Comparison of ENCODE assay signal across 10 mouse cellular contexts in the genomic region with DNA sequence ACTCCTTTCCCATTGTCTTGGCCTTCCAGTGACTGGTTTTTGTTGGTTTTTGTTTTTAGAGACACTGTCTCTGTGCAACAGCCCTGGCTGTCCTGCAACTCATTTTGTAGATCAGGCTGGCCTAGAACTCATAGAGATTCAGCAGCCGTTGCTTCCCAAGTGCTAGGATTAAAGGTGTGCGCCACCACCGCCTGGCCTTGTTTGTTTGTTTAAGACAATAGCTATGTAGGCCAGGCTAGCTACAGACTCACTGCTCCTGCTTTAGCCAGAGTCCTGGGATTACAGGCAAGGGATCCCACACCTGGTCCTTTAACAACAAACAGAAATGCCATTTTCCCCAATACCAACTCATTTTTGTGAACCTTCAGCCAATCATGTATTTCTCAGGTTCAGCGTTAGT. TPM values are rescaled to one million over a fixed set of nuclear protein-coding genes. Genes with fewer than 3 reads are reported as not detected.
DNase-seq lines count a peak whose midpoint lies in the region; ATAC-seq and TF ChIP-seq lines count a peak whose summit lies in the region.
"Had no signal": no experiment of that assay in that cellular context is flagged by ENCODE, and none has a peak within 500 bp of the region (broad histone marks: within the 10 kb centered on the region; RNA-seq: fewer than 3 reads in every experiment).

A gene (plus strand): TSS at position 359 of the 400 bp plus-strand sequence.

- no peak for DNase-seq in midbrain, embryonic 10.5 days (ENCODE audit: low spot score)
- no peak for DNase-seq in midbrain, postnatal 0 days (ENCODE audit: low spot score)
- DNase-seq in cerebellum, postnatal 10 days, result no peak
- no peak for DNase-seq in gastrocnemius, adult 8-10 months (ENCODE audit: low spot score in 2 of 2)
- DNase-seq: cerebellum, adult 2 months; gastrocnemius, postnatal 25 days; right cerebral cortex, postnatal 14 days had no signal

- no peak for ATAC-seq in midbrain, postnatal 0 days (ENCODE audit: low FRiP score)
- ATAC-seq in forebrain, embryonic 15.5 days (replicated peaks), result no peak
- ATAC-seq in limb, embryonic 12.5 days (ENCODE audit: insufficient number of reproducible peaks, insufficient read depth, low FRiP score, low TSS enrichment, low read depth), result no peak
- no peak for ATAC-seq in stomach, embryonic 15.5 days (ENCODE audit: insufficient read depth, low FRiP score, low read depth)

- H3K27me3 ChIP-seq in midbrain, embryonic 10.5 days (ENCODE audit: low read depth, poor library complexity, severe bottlenecking), result no peaks in the 10 kb centered on the region
- H3K27me3 ChIP-seq in midbrain, postnatal 0 days (ENCODE audit: insufficient read depth, low read length), result no peaks in the 10 kb centered on the region
- H3K27me3 ChIP-seq in forebrain, embryonic 15.5 days, result no peaks in the 10 kb centered on the region
- no peaks in the 10 kb centered on the region for H3K27me3 ChIP-seq in limb, embryonic 12.5 days
- no peaks in the 10 kb centered on the region for H3K27me3 ChIP-seq in stomach, embryonic 15.5 days (replicated peaks)

- H3K4me1 ChIP-seq in midbrain, embryonic 10.5 days, result peaks cover 5% of the 10 kb centered on the region
- H3K4me1 ChIP-seq in midbrain, postnatal 0 days (ENCODE audit: insufficient read depth, low read length), result no peaks in the 10 kb centered on the region
- H3K4me1 ChIP-seq in forebrain, embryonic 15.5 days, result peaks cover 6% of the 10 kb centered on the region; the same call in 1 of the 2 replicates
- 0 out of 2 replicates have a peak, but pooled peaks cover 5% of the 10 kb centered on the region for H3K4me1 ChIP-seq in limb, embryonic 12.5 days (replicated peaks)
- peaks cover 7% of the 10 kb centered on the region; the same call in 1 of the 2 replicates for H3K4me1 ChIP-seq in stomach, embryonic 15.5 days

- no peak for TF ChIP-seq CTCF in midbrain, postnatal 0 days (IDR thresholded peaks at IDR 0.05)

- no peak within 1 kb of the TSS for H3K27ac ChIP-seq in midbrain, embryonic 10.5 days (replicated peaks)
- no peak within 1 kb of the TSS for H3K27ac ChIP-seq in midbrain, postnatal 0 days (ENCODE audit: low read depth, low read length)
- no peak within 1 kb of the TSS for H3K27ac ChIP-seq in forebrain, embryonic 15.5 days (replicated peaks)
- no peak within 1 kb of the TSS for H3K27ac ChIP-seq in limb, embryonic 12.5 days
- no peak within 1 kb of the TSS for H3K27ac ChIP-seq in stomach, embryonic 15.5 days

- 87% methylated on average over 4 of the region's 4 CpGs for WGBS in midbrain, embryonic 10.5 days
- 92% methylated on average over 4 of the region's 4 CpGs for WGBS in midbrain, postnatal 0 days
- WGBS in forebrain, embryonic 15.5 days, result 87% methylated on average over 4 of the region's 4 CpGs
- WGBS in limb, embryonic 12.5 days, result 86% methylated on average over 4 of the region's 4 CpGs
- 84% methylated on average over 4 of the region's 4 CpGs for WGBS in stomach, embryonic 15.5 days

- H3K9me3 ChIP-seq in midbrain, embryonic 10.5 days (replicated peaks), result no peaks in the 10 kb centered on the region
- no peaks in the 10 kb centered on the region for H3K9me3 ChIP-seq in midbrain, postnatal 0 days (ENCODE audit: low read length)
- H3K9me3 ChIP-seq in forebrain, embryonic 15.5 days, result no peaks in the 10 kb centered on the region
- no peaks in the 10 kb centered on the region for H3K9me3 ChIP-seq in limb, embryonic 12.5 days
- no peaks in the 10 kb centered on the region for H3K9me3 ChIP-seq in stomach, embryonic 15.5 days

- no peak within 1 kb of the TSS for H3K4me3 ChIP-seq in midbrain, embryonic 10.5 days
- no peak within 1 kb of the TSS for H3K4me3 ChIP-seq in midbrain, postnatal 0 days (ENCODE audit: low read depth, low read length)
- H3K4me3 ChIP-seq in forebrain, embryonic 15.5 days, result no peak within 1 kb of the TSS
- H3K4me3 ChIP-seq in limb, embryonic 12.5 days (replicated peaks), result no peak within 1 kb of the TSS
- H3K4me3 ChIP-seq in stomach, embryonic 15.5 days (replicated peaks), result no peak within 1 kb of the TSS

- H3K9ac ChIP-seq in midbrain, postnatal 0 days (replicated peaks; ENCODE audit: low read length, poor library complexity, severe bottlenecking), result no peak within 1 kb of the TSS
- no peak within 1 kb of the TSS for H3K9ac ChIP-seq in forebrain, embryonic 15.5 days (replicated peaks)
- H3K9ac ChIP-seq in limb, embryonic 12.5 days (replicated peaks), result no peak within 1 kb of the TSS
- no peak within 1 kb of the TSS for H3K9ac ChIP-seq in stomach, embryonic 15.5 days

- H3K4me2 ChIP-seq in midbrain, postnatal 0 days (ENCODE audit: low read depth, low read length, poor library complexity, severe bottlenecking), result no peak within 1 kb of the TSS
- no peak within 1 kb of the TSS for H3K4me2 ChIP-seq in forebrain, embryonic 15.5 days (replicated peaks)
- no peak within 1 kb of the TSS for H3K4me2 ChIP-seq in limb, embryonic 12.5 days
- no peak within 1 kb of the TSS for H3K4me2 ChIP-seq in stomach, embryonic 15.5 days

- no peaks in the 10 kb centered on the region for H3K36me3 ChIP-seq in midbrain, embryonic 10.5 days
- no peaks in the 10 kb centered on the region for H3K36me3 ChIP-seq in midbrain, postnatal 0 days (ENCODE audit: insufficient read depth, low read length)
- H3K36me3 ChIP-seq in forebrain, embryonic 15.5 days, result no peaks in the 10 kb centered on the region
- H3K36me3 ChIP-seq in limb, embryonic 12.5 days, result no peaks in the 10 kb centered on the region
- no peaks in the 10 kb centered on the region for H3K36me3 ChIP-seq in stomach, embryonic 15.5 days

RNA-seq across cellular contexts. Expression of the gene that starts here (rescaled TPM):
- 106 TPM in 2 replicates for polyA plus RNA-seq in midbrain, embryonic 10.5 days (2016; fragmentation: Nextera tagmentation; extraction: Ambion mirVana)
- total RNA-seq in midbrain, postnatal 0 days (2014; rRNA removed), result 5.5 and 6.4 TPM in 2 replicates
- polyA plus RNA-seq in midbrain, postnatal 0 days (2015; fragmentation: Nextera tagmentation; extraction: Ambion mirVana), result 55.9 and 59.8 TPM in 2 replicates
- polyA plus RNA-seq in forebrain, embryonic 15.5 days (2015; fragmentation: Nextera tagmentation; extraction: Ambion mirVana), result 61.9 and 71.1 TPM in 2 replicates
- polyA plus RNA-seq in limb, embryonic 12.5 days (2016; fragmentation: Nextera tagmentation; extraction: Ambion mirVana), result 72.7 and 84.1 TPM in 2 replicates
- 56.4 and 59.0 TPM in 2 replicates for polyA plus RNA-seq in stomach, embryonic 15.5 days (2015; fragmentation: Nextera tagmentation; extraction: Ambion mirVana)
- total RNA-seq in gastrocnemius, adult 8-10 months (2022), result not detected
- total RNA-seq: gastrocnemius, postnatal 25 days had no signal
